Mouse (Mus musculus) heart, postnatal 0 days (tissue): ENCODE measurements around the gene Pilra. TPM values are rescaled to one million over a fixed set of nuclear protein-coding genes. Genes with fewer than 3 reads are reported as not detected.

Source experiments
- ATAC-seq: fragments of 200-750 bp; cut with Nextera tagmentation; 2 replicates; pipeline ENCODE4 v1.8.0; 2017; ENCODE audit warnings: low read depth, moderate number of reproducible peaks, moderate library complexity; ENCODE audit not compliant: insufficient read depth
- DNase-seq: peaks from one replicate; pipeline ENCODE4 v3.0.0-alpha.2; 2016; ENCODE audit warnings: low spot score
- H3K27ac ChIP-seq: fragments of 300-500 bp; sonication (generic); 2 replicates; pipeline ENCODE4 v1.5.1; 2014; ENCODE audit warnings: low read depth, mild to moderate bottlenecking
- H3K27me3 ChIP-seq: fragments of 300-500 bp; sonication (generic); 2 replicates; pipeline ENCODE4 v1.6.1; 2014; ENCODE audit warnings: low read length, mixed read lengths; ENCODE audit not compliant: control insufficient read depth, insufficient read depth
- H3K36me3 ChIP-seq: fragments of 300-500 bp; sonication (generic); replicated peaks from 2 replicates; pipeline ENCODE4 v1.6.1; 2014; ENCODE audit warnings: low read length, mixed read lengths; ENCODE audit not compliant: control insufficient read depth, insufficient read depth
- H3K4me1 ChIP-seq: fragments of 300-500 bp; sonication (generic); 2 replicates; pipeline ENCODE4 v1.6.1; 2014; ENCODE audit warnings: antibody characterized with exemption; ENCODE audit not compliant: control insufficient read depth, insufficient read depth
- H3K4me2 ChIP-seq: fragments of 300-500 bp; sonication (generic); 2 replicates; pipeline ENCODE4 v1.6.1; 2014; ENCODE audit warnings: low read depth, mild to moderate bottlenecking, low read length, moderate library complexity
- H3K4me3 ChIP-seq: fragments of 300-500 bp; sonication (generic); 2 replicates; pipeline ENCODE4 v1.5.1; 2014; ENCODE audit warnings: low read depth, low read length
- H3K9ac ChIP-seq: fragments of 300-500 bp; sonication (generic); replicated peaks from 2 replicates; pipeline ENCODE4 v1.6.1; 2014; ENCODE audit warnings: low read depth, low read length, mixed read lengths
- H3K9me3 ChIP-seq: fragments of 300-500 bp; sonication (generic); replicated peaks from 2 replicates; pipeline ENCODE4 v1.6.1; 2016; ENCODE audit warnings: low read length; ENCODE audit not compliant: control insufficient read depth
- CTCF ChIP-seq: IDR thresholded peaks from 2 replicates; pipeline ENCODE4 v1.5.1; 2016; ENCODE audit warnings: antibody characterized with exemption, control low read depth, low read depth
- EP300 ChIP-seq: IDR thresholded peaks from 2 replicates; pipeline ENCODE4 v1.6.1; 2016; ENCODE audit warnings: antibody characterized with exemption, low read depth
- WGBS: fragments of 180-500 bp; shearing (Covaris S2); extraction: QIAGEN DNeasy Blood & Tissue Kit; methylation state at CpG from one replicate; pipeline ENCODE4 v1.1.7; 2014; 5-methylcytosine and 5-hydroxymethylcytosine counted together
- polyA plus RNA-seq: library from polyadenylated mRNA; unstranded; fragments of >200 nt; fragmentation: Nextera tagmentation; extraction: Ambion mirVana; gene quantifications from 2 replicates; pipeline ENCODE4 v1.2.1, GENCODE M21; 2015
- total RNA-seq: library from RNA; depleted of rRNA; stranded (reverse); fragments of >200 nt; gene quantifications from 2 replicates; pipeline ENCODE4 v1.2.3, GENCODE M21; 2014; ENCODE audit warnings: low replicate concordance

Pilra gene
- total and polyA plus RNA-seq, 2 experiments from 2014 or later: 2.0 to 78.0 TPM

DNA sequence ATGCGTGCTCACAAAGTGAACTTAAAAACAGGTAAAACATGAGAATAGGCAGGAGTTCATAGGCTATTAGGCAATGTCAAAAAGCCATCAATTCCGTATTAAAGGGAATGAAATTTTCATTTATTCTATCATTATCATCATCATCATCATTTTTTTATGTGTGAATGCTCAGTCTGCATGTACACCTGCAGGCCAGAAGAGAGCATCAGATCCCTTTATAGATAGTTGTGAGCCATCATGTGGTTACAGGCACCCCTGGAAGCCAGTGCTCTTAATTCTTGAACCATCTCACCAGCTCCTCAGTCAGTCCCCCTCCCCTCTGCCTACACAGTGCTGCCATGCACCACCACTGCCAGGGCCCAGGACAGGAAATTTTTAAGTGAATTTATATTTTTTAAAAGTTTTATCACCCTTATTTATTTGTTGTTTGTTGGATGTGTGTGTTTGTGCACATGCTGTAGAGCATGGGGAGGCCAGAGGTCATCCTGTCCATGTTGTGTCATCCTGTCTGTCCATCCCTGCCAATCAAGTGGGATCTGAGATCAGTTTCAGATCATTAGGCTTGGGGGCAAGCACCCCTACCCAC is 47.0 kb downstream of the Pilra start:
- Histone ChIP-seq H3K4me1 (peaks cover 17% of the 10 kb centered on the region), H3K36me3 (peaks cover 4% of the 10 kb centered on the region), H3K9ac (no peak overlapping the region), H3K9me3 (no peaks in the 10 kb centered on the region), H3K4me2 (no peak overlapping the region), H3K4me3 (no peak overlapping the region), H3K27ac (no peak overlapping the region), H3K27me3 (no peaks in the 10 kb centered on the region)
- 91% methylated on average over 2 of the region's 2 CpGs for WGBS
- no peak for ATAC-seq
- DNase-seq: no peak
- TF ChIP-seq CTCF (no peak), EP300 (no peak)

DNA sequence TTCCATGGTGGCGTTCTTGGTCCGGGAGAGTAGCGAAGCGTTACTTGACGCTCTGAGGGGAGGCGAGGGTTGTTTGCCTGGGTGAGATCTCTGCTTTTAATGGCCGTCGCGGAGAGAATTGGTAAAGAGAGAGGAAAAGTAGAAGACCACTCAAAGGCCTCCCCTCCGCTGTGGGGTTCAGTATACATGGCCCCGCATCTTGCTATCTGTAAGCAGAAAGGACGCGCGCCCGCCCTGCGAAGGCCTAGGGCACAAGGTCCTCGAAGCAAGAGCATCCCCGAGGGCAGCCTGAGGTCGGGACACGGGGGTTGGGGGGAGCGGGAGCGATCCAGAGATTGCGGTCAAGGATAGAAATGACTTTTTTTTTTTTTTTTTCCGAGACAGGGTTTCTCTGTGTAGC is 47.9 kb downstream of the Pilra start:
- ATAC-seq (no peak), DNase-seq (no peak)
- Histone ChIP-seq H3K27ac (no peak overlapping the region), H3K4me1 (peaks cover 26% of the 10 kb centered on the region), H3K4me2 (peak overlapping the region; percentile 68), H3K9ac (no peak overlapping the region), H3K4me3 (0 out of 2 replicates have a peak overlapping the region, but pooled peaks have one; percentile 50), H3K9me3 (no peaks in the 10 kb centered on the region), H3K27me3 (no peaks in the 10 kb centered on the region), H3K36me3 (peaks cover 13% of the 10 kb centered on the region)
- TF ChIP-seq EP300: no peak
- no peak for TF ChIP-seq CTCF
- 70% methylated on average over 24 of the region's 24 CpGs for WGBS

DNA sequence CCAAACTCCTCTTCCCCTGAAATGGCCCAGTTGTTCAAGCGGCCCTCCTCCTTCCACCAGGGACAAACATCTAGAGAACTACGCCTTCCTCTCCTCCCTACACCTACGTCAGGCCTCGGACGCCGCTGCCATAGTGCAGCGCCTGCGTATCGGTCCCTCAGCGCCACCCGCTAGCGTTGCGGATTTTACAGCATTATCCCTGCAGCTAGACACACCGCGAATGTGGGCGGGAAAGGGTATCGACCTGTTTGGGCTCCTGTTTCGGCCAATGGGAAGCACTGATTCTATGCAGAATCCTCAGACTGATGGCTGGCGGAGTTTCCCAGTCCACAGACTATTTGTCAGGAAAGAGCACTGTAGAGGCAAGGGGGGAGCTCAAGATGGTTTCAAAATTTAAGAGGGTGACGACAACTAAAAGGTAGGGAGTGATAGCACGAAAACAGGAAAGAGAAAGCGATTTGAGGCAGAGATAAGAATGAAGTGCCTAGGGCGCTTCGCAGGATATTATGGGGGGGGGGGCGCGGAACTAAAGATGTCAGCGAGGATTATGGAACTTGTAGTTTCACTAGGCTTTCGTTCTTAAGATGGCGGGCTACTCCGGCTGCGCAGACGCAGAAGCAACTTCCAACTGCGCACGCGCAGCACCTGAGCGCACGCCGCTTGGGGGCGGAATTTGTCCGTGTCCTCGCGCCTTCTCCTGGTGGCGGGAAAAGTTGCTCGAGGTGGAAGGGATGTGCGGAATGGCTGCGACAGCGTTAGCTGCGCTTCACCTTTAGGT is 48.7 kb downstream of the Pilra start, which contains the start of the genes Mepce and Zcwpw1:
Mepce (minus strand) TSS at position 505 of the 778 bp plus-strand sequence.
Zcwpw1 (plus strand) TSS at position 648 of the 778 bp plus-strand sequence.
- peak; percentile 96 for DNase-seq
- peaks cover 27% of the 10 kb centered on the region for H3K4me1 ChIP-seq

DNA sequence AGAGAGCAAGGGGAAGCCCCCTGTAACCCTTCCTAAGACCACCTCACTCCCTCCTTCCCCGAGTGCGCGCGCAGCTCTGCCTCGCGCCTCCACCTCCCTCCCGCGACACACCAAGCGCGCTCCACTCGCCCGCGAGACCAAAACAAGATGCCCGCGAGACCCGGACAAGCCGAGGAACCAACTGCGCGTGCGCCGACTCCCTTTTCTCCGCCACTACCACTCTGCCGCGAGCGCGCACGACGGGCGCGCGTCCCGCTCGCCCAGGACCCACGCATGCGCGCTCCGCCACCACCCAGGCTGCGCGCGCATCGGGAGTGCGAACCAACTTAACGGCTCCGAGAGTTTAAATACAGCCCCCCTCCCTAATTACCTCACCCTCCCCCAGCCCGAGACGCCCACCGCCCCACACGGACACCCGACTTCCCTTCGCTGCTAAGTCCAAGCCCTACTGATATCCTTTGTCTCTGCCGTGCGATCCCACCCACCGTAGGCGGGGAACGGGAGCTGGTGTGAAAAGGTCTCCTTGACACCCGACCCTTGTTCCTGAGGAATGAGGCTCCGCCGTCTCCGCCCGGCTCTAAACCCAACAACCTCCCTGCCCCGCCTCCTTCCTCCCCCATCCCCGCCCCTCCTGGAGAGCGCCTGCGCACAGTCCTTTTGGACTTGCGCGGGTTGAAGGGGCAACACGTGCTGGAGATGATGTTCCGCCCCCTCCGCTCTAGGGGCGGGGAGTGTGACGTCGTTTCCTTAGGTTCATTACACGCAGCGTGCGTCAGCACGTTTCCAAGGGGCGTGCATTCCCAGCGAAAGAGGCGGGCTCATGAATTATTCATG is 49.8 kb downstream of the Pilra start:
- under 1% methylated on average over 78 of the region's 79 CpGs for WGBS
- Histone ChIP-seq H3K36me3 (peaks cover 31% of the 10 kb centered on the region), H3K9me3 (no peaks in the 10 kb centered on the region), H3K4me1 (peaks cover 27% of the 10 kb centered on the region), H3K27me3 (no peaks in the 10 kb centered on the region), H3K27ac (peak overlapping the region; percentile 100), H3K9ac (peak overlapping the region; percentile 93), H3K4me3 (peak overlapping the region; percentile 95), H3K4me2 (peak overlapping the region; percentile 98)
- peak; percentile 70 for TF ChIP-seq EP300
- TF ChIP-seq CTCF: no peak
- DNase-seq (peak; percentile 99), ATAC-seq (peak; percentile 91)

More for the DNA sequence above, 48.7 kb downstream of the Pilra start, which contains the start of the genes Mepce and Zcwpw1:
- TF ChIP-seq EP300: no peak
- peak; percentile 75 for TF ChIP-seq CTCF
- H3K27ac ChIP-seq: peak within 1 kb of the TSS; percentile 100
- no peaks in the 10 kb centered on the region for H3K9me3 ChIP-seq
- peak within 1 kb of the TSS; percentile 95 for H3K4me3 ChIP-seq
- ATAC-seq: peak; percentile 61
- no peaks in the 10 kb centered on the region for H3K27me3 ChIP-seq
- WGBS: under 1% methylated on average over 46 of the region's 48 CpGs
- H3K9ac ChIP-seq: peak within 1 kb of the TSS; percentile 93
- peaks cover 21% of the 10 kb centered on the region for H3K36me3 ChIP-seq
- peak within 1 kb of the TSS; percentile 98 for H3K4me2 ChIP-seq
